Mouse (Mus musculus) liver, embryonic 11.5 days (tissue): Measurements from ENCODE around the gene Hoxb7. TPM values are rescaled to one million over a fixed set of nuclear protein-coding genes. Genes with fewer than 3 reads are reported as not detected.

Experiments used
- ATAC-seq: fragments of 200-750 bp; cut with Nextera tagmentation; replicated peaks from 2 replicates; pipeline ENCODE4 v1.8.0; 2017; ENCODE audit warnings: moderate number of reproducible peaks, mild to moderate bottlenecking, moderate TSS enrichment, moderate library complexity; ENCODE audit not compliant: low FRiP score
- DNase-seq: peaks from one replicate; pipeline ENCODE4 v3.0.0-alpha.2; 2017; ENCODE audit warnings: low spot score
- H3K27ac ChIP-seq: fragments of 300-500 bp; sonication (generic); 2 replicates; pipeline ENCODE4 v1.5.1; 2014; ENCODE audit warnings: mild to moderate bottlenecking, low read depth, low read length, control low read depth
- H3K27me3 ChIP-seq: fragments of 300-500 bp; sonication (generic); replicated peaks from 2 replicates; pipeline ENCODE4 v1.6.1; 2014; ENCODE audit warnings: low read length, mixed read lengths; ENCODE audit not compliant: control insufficient read depth, insufficient read depth
- H3K36me3 ChIP-seq: fragments of 300-500 bp; sonication (generic); 2 replicates; pipeline ENCODE4 v1.6.1; 2014; ENCODE audit warnings: mild to moderate bottlenecking, low read length, moderate library complexity, mixed read lengths; ENCODE audit not compliant: control insufficient read depth, insufficient read depth
- H3K4me1 ChIP-seq: fragments of 300-500 bp; sonication (generic); replicated peaks from 2 replicates; pipeline ENCODE4 v1.6.1; 2014; ENCODE audit warnings: low read length, mixed read lengths; ENCODE audit not compliant: control insufficient read depth, insufficient read depth
- H3K4me2 ChIP-seq: fragments of 300-500 bp; sonication (generic); 2 replicates; pipeline ENCODE4 v1.6.1; 2014; ENCODE audit warnings: mild to moderate bottlenecking, control low read depth, moderate library complexity
- H3K4me3 ChIP-seq: fragments of 300-500 bp; sonication (generic); 2 replicates; pipeline ENCODE4 v1.5.1; 2014; ENCODE audit warnings: low read depth, low read length, control low read depth
- H3K9ac ChIP-seq: fragments of 300-500 bp; sonication (generic); 2 replicates; pipeline ENCODE4 v1.6.1; 2014; ENCODE audit warnings: low read depth, low read length, control low read depth
- H3K9me3 ChIP-seq: fragments of 300-500 bp; sonication (generic); 2 replicates; pipeline ENCODE4 v1.6.1; 2016; ENCODE audit warnings: low read length, inconsistent platforms, mixed read lengths; ENCODE audit not compliant: control insufficient read depth
- WGBS: fragments of 180-500 bp; shearing (Covaris S2); extraction: QIAGEN DNeasy Blood & Tissue Kit; methylation state at CpG from one replicate; pipeline ENCODE4 v1.1.7; 2014; 5-methylcytosine and 5-hydroxymethylcytosine counted together
- polyA plus RNA-seq: library from polyadenylated mRNA; unstranded; fragments of >200 nt; fragmentation: Nextera tagmentation; extraction: Ambion mirVana; gene quantifications from 2 replicates; pipeline ENCODE4 v1.2.1, GENCODE M21; 2014

Hoxb7 gene
- polyA plus RNA-seq, 1 experiment from 2014 or later, result 2.0 TPM

DNA sequence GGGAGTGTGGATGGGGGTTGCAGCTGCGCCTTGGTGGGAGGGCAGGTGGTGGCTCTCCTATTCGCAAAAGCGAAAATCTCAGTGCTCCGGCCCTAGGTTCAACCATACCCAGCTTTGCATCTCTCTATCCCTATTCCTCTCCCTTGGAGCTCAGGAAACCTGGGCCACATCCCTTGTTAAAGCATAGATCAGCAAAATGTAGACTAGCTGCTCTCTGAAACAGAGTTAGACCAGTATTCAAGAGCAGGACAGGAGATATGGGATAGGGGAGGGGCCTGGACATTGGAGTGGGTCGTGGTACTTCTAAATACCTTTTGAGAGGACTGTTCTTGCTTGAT, 28.9 kb downstream of the Hoxb7 start:
- H3K4me1 ChIP-seq, result peaks cover 15% of the 10 kb centered on the region
- DNase-seq (no peak), ATAC-seq (no peak)
- H3K27ac ChIP-seq, result peak overlapping the region; percentile 74
- peak overlapping the region; percentile 60 for H3K9ac ChIP-seq
- H3K9me3 ChIP-seq, result no peaks in the 10 kb centered on the region
- no peaks in the 10 kb centered on the region for H3K36me3 ChIP-seq
- WGBS, result 15% methylated on average over 5 of the region's 5 CpGs
- H3K4me3 ChIP-seq, result peak overlapping the region; percentile 45
- H3K4me2 ChIP-seq, result peak overlapping the region; percentile 69
- H3K27me3 ChIP-seq, result peaks cover 100% of the 10 kb centered on the region

DNA sequence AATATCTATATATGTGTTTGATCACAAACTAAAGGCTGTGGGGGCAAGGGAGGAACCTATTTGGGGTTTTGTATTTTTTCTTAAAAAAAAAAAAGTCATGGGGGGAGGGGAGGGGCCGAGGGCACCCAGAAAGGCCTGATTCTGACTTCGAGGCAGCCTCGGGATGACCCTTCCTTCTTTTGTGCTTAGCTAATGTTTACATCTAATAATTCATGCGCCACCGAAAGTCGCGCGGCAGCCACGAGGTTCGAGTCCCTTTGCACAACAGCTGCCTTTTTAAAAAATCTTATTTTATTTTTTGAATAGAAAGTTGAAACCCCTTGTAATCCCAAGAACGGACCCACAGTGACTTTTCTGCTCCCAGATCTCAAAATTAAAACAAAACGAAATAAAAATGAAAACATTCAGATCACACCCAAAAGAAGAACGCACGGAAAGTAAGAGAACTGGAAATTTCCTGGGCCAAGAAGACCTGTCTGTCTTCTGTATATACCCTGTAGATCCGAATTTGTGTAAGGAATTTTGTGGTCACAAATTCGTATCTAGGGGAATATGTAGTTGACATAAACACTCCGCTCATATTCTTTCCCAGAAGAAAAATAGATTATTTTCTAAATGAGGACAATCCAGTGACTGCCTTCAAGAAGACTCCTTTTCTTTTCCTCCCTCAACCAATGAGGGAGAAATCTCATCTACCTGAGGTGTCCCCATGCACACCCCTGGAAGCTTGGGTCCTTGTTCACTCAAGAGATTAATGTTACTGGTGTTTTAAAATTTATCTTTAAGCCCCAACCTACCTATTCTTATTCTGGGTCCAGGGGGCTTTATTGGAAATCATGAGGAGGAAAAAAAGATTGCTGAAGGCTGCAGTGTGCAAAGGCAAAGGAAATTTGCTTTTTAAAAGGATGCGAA, 30.5 kb downstream of the Hoxb7 start:
- no peaks in the 10 kb centered on the region for H3K36me3 ChIP-seq
- DNase-seq (no peak), ATAC-seq (no peak)
- H3K4me3 ChIP-seq, result peak overlapping the region; percentile 51; the same call in 1 of the 2 replicates
- no peaks in the 10 kb centered on the region for H3K9me3 ChIP-seq
- H3K9ac ChIP-seq, result peak overlapping the region; percentile 26; the same call in 1 of the 2 replicates
- H3K4me1 ChIP-seq, result peaks cover 8% of the 10 kb centered on the region; the same call in 1 of the 2 replicates
- H3K27ac ChIP-seq, result no peak overlapping the region
- peaks cover 98% of the 10 kb centered on the region for H3K27me3 ChIP-seq
- H3K4me2 ChIP-seq, result peak overlapping the region; percentile 69
- WGBS, result 18% methylated on average over 18 of the region's 18 CpGs

DNA sequence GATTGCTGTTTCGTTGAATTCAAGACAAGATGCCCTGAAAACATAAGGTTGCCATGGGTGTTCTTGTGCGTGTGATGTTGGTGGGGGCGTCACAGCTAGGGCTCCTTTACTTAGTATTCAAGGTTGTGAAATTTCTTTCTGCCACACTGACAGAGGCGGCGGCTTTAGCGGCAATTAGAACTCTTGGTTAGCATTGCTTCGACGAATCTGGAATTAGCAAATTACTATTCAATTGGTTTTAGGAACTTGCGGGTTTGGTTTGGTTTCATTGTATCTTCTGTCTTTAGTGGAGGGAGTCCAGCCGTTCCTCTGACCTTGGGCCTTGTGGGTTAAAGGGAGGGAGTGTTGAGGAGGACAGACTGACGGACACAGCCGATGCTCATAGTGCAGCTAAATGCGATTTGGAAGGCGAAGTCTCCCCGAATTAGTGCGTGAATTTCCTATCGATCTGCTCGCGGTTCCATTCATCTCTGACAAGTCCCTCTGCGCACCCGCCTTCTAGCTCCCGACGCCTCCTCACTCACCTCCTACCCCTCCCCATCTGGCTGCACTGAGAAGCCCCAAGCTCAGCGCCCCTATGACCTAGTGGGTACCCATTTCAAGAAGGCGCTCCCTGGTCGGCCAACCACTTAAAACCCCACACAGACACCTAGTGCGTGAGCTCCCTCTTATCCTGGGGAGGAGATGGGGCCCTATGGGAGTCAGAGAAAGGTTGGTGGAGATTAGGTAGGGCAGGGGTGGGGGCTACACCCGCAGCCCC, 31.4 kb downstream of the Hoxb7 start, which contains the start of gene Hoxb4:
Gene Hoxb4 (plus strand): TSS at position 660 of the 760 bp plus-strand sequence.
- ATAC-seq, result no peak
- Histone ChIP-seq H3K27me3 (peaks cover 98% of the 10 kb centered on the region), H3K4me2 (peak within 1 kb of the TSS; percentile 69), H3K36me3 (no peaks in the 10 kb centered on the region), H3K4me1 (peaks cover 8% of the 10 kb centered on the region; the same call in 1 of the 2 replicates), H3K9ac (peak within 1 kb of the TSS; percentile 67), H3K27ac (peak within 1 kb of the TSS; percentile 83), H3K4me3 (peak within 1 kb of the TSS; percentile 51), H3K9me3 (no peaks in the 10 kb centered on the region)
- no peak for DNase-seq
- 5% methylated on average over 28 of the region's 28 CpGs for WGBS

DNA sequence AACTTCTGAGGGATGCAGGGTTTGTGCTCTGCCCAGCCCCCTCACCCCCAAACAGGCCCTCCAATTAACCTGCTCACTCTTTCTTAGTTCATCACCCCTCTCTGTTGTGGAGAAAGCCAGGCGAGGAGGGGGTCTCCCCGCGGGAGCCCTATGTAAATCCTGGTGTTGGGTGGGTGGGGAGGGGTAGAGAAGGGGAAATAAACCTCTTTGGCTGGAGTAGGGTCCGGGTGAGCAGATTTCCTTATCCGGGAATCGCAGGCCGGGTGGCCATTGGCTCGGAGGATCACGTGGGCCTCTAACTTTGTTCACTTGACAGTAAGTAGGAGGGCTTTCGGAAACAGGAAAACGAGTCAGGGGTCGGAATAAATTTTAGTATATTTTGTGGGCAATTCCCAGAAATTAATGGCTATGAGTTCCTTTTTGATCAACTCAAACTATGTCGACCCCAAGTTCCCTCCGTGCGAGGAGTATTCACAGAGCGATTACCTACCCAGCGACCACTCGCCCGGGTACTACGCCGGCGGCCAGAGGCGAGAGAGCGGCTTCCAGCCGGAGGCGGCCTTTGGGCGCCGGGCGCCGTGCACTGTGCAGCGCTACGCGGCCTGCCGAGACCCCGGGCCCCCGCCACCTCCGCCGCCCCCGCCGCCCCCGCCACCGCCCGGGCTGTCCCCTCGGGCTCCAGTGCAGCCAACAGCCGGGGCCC, 32.1 kb downstream of the Hoxb7 start:
- H3K36me3 ChIP-seq, result no peaks in the 10 kb centered on the region
- peak overlapping the region; percentile 51 for H3K4me3 ChIP-seq
- H3K9ac ChIP-seq, result peak overlapping the region; percentile 67
- WGBS, result under 1% methylated on average over 36 of the region's 45 CpGs
- ATAC-seq (peak; percentile 31; the same call in 1 of the 2 replicates), DNase-seq (no peak)
- H3K27me3 ChIP-seq, result peaks cover 98% of the 10 kb centered on the region
- H3K4me2 ChIP-seq, result peak overlapping the region; percentile 69
- H3K27ac ChIP-seq, result peak overlapping the region; percentile 83
- no peaks in the 10 kb centered on the region for H3K9me3 ChIP-seq
- H3K4me1 ChIP-seq, result peaks cover 8% of the 10 kb centered on the region; the same call in 1 of the 2 replicates

- Histone ChIP-seq H3K4me1 (0 out of 2 replicates have a peak, but pooled peaks cover under 1% of the 10 kb centered on the region), H3K27ac (peak overlapping the region; percentile 83), H3K36me3 (no peaks in the 10 kb centered on the region), H3K9me3 (no peaks in the 10 kb centered on the region), H3K9ac (peak overlapping the region; percentile 67), H3K27me3 (peaks cover 96% of the 10 kb centered on the region), H3K4me3 (peak overlapping the region; percentile 51), H3K4me2 (peak overlapping the region; percentile 69)
- ATAC-seq (no peak), DNase-seq (no peak)
- WGBS, result under 1% methylated on average over 28 of the region's 34 CpGs
Measured at GRCm38 (mm10) chr11:96319071-96319902, 32.9 kb downstream of the Hoxb7 start.

- H3K9me3 ChIP-seq, result no peaks in the 10 kb centered on the region
- DNase-seq, result no peak
- no peaks in the 10 kb centered on the region; the same call in 1 of the 2 replicates for H3K4me1 ChIP-seq
- H3K27me3 ChIP-seq, result peaks cover 96% of the 10 kb centered on the region
- no peaks in the 10 kb centered on the region for H3K36me3 ChIP-seq
- peak overlapping the region; percentile 51 for H3K4me3 ChIP-seq
- WGBS, result under 1% methylated on average over 29 of the region's 29 CpGs
- peak overlapping the region; percentile 64 for H3K9ac ChIP-seq
- peak overlapping the region; percentile 69 for H3K4me2 ChIP-seq
- no peak for ATAC-seq
- peak overlapping the region; percentile 83 for H3K27ac ChIP-seq
Measured at GRCm38 (mm10) chr11:96319910-96320309, 33.5 kb downstream of the Hoxb7 start.

- WGBS, result 15% methylated on average over 17 of the region's 17 CpGs
- peak overlapping the region; percentile 62 for H3K9ac ChIP-seq
- peak overlapping the region; percentile 51 for H3K4me3 ChIP-seq
Measured at GRCm38 (mm10) chr11:96320688-96321087, 34.3 kb downstream of the Hoxb7 start.

More at GRCm38 (mm10) chr11:96320688-96321087, 34.3 kb downstream of the Hoxb7 start:
- ATAC-seq, result no peak
- H3K9me3 ChIP-seq, result no peaks in the 10 kb centered on the region
- no peak for DNase-seq
- H3K27ac ChIP-seq, result peak overlapping the region; percentile 83
- H3K27me3 ChIP-seq, result peaks cover 96% of the 10 kb centered on the region
- H3K4me2 ChIP-seq, result peak overlapping the region; percentile 69
- H3K36me3 ChIP-seq, result no peaks in the 10 kb centered on the region
- no peaks in the 10 kb centered on the region; the same call in 1 of the 2 replicates for H3K4me1 ChIP-seq
